ENCODE assay signal across 8 mouse cellular contexts in the genomic region with DNA sequence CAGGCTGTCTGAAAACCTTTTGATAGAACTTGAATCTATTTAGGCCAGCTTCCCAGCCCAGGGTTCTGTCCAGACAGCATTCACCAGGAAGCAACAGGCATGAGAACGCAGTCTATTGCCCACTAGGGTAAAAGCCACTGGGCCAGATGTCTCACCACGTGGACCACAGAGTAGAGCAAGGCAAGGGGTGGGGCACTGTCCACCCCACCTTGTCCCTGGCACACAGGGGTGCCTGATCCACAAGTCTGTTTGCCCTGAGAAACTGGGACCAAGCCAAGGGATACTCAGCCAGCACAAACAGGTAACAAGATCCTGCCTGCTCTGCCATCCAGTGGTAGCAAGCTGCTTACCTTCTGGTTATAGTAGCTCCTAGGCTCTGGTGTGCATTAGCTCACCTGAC.
A peak's percentile ranks its signal among the peaks of the same experiment; 100 is the strongest.
DNase-seq lines count a peak whose midpoint lies in the region.
"Had no signal": no experiment of that assay in that cellular context is flagged by ENCODE, and none has a peak within 500 bp of the region (broad histone marks: within the 10 kb centered on the region; RNA-seq: fewer than 3 reads in every experiment).

No protein-coding gene starts in this region.

- WGBS in limb, embryonic 10.5 days: 81% methylated on average over 2 of the region's 2 CpGs

- no peaks in the 10 kb centered on the region; the same call in 1 of the 2 replicates for H3K9me3 ChIP-seq in limb, embryonic 10.5 days (replicated peaks)

- intact Hi-C loops in left cerebral cortex, postnatal 14 days (cut with DNase I): no loop called here

- DNase-seq in thymus, postnatal 4 days: peak; percentile 16
- DNase-seq in thymus, postnatal 0 days (ENCODE audit: low spot score): no peak
- DNase-seq in heart, adult 8-10 months (ENCODE audit: low spot score): peak; percentile 81
- DNase-seq in limb, embryonic 10.5 days (ENCODE audit: low spot score): no peak
- DNase-seq in frontal cortex, postnatal 14 days (ENCODE audit: low spot score in 2 of 2): no peak
- DNase-seq in left cerebral cortex, postnatal 14 days (ENCODE audit: low spot score in 2 of 2): no peak
- DNase-seq in left cerebral cortex, adult 11 months (ENCODE audit: low spot score): no peak

- H3K36me3 ChIP-seq in limb, embryonic 10.5 days: no peaks in the 10 kb centered on the region
- H3K36me3 ChIP-seq: hindbrain, embryonic 13.5 days had no signal

- H3K27ac ChIP-seq in limb, embryonic 10.5 days: 0 out of 2 replicates have a peak overlapping the region, but pooled peaks have one; percentile 12
- H3K27ac ChIP-seq: hindbrain, embryonic 13.5 days had no signal

- no peaks in the 10 kb centered on the region for H3K27me3 ChIP-seq in limb, embryonic 10.5 days (ENCODE audit: low read depth, poor library complexity, severe bottlenecking)
- H3K27me3 ChIP-seq: hindbrain, embryonic 13.5 days had no signal

- no peak overlapping the region for H3K4me3 ChIP-seq in limb, embryonic 10.5 days
- H3K4me3 ChIP-seq: hindbrain, embryonic 13.5 days had no signal

- H3K4me1 ChIP-seq in limb, embryonic 10.5 days: no peaks in the 10 kb centered on the region
- H3K4me1 ChIP-seq: hindbrain, embryonic 13.5 days had no signal

Comparison
In these comparisons a context has a peak if more than half of its experiments do, and no peak if none do; other contexts are left out.
1. DNase-seq: peak in thymus, postnatal 4 days (single experiment) and heart, adult 8-10 months (single experiment); none in thymus, postnatal 0 days (single experiment), limb, embryonic 10.5 days (single experiment), frontal cortex, postnatal 14 days (0 of 2), left cerebral cortex, postnatal 14 days (0 of 2) and left cerebral cortex, adult 11 months (single experiment).